Mouse (Mus musculus) C2C12 (cell line): Measurements from ENCODE around the gene Foxo1.

Experiments
- CEBPB ChIP-seq: IDR thresholded peaks from one replicate; pipeline ENCODE4 v1.6.1; 2011; ENCODE audit warnings: low read depth, mild to moderate bottlenecking, control low read depth, moderate library complexity
- CTCF ChIP-seq: IDR thresholded peaks from one replicate; pipeline ENCODE4 v1.5.1; 2011; ENCODE audit not compliant: control insufficient read depth, insufficient read depth, insufficient read length
- MAX ChIP-seq: IDR thresholded peaks from one replicate; pipeline ENCODE4 v1.6.1; 2011; ENCODE audit warnings: mild to moderate bottlenecking, control low read depth
- USF1 ChIP-seq: IDR thresholded peaks from one replicate; pipeline ENCODE4 v1.6.1; 2011; ENCODE audit warnings: low read depth, mild to moderate bottlenecking, control low read depth, moderate library complexity

DNA sequence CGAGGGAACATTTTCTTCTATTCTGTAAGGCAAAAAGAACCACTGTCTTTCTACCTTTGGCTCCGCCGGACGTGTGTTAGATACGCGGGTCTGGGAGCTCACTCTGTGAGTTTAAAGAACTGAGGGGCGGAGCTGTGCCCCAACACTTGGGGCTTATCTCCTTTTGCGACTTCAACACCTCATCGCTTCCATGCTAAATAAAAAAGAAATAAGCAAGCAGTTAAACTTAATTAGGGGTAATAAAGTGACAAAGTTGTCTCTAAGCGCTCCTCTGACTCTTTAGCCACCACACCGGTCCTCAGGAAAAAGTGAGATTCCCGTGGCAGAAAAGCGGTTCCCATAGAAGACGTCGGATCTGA is 864 bp upstream of the Foxo1 start:
- no peak for TF ChIP-seq CTCF
- TF ChIP-seq USF1 = no peak
- TF ChIP-seq CEBPB = no peak
- no peak for TF ChIP-seq MAX
